Mouse (Mus musculus) bone marrow macrophage, adult 2 months (primary cell): ENCODE measurements around the gene Prr14l.

Experiments
- CTCF ChIP-seq: IDR thresholded peaks from 2 replicates; pipeline ENCODE4 v1.5.1; 2012; ENCODE audit warnings: low read depth, mild to moderate bottlenecking, low read length, moderate library complexity
- POLR2A ChIP-seq: IDR thresholded peaks from 2 replicates; pipeline ENCODE4 v1.6.1; 2012; ENCODE audit warnings: mild to moderate bottlenecking, low read depth, low read length, borderline replicate concordance

GRCm38 (mm10) chr5:32759662-32760061 is 94.4 kb downstream of the Prr14l start:
- TF ChIP-seq POLR2A: no peak
- TF ChIP-seq CTCF: no peak
